Mouse (Mus musculus): ENCODE measurements around the gene Tmod3. TPM values are rescaled to one million over a fixed set of nuclear protein-coding genes. Genes with fewer than 3 reads are reported as not detected.

The Tmod3 gene
- polyA plus RNA-seq, 2 experiments, result 48.8 to 120 TPM

GRCm38 (mm10) chr9:75597596-75597995, 38.1 kb upstream of the Tmod3 start:
- H3K9ac ChIP-seq (ENCODE audit: low read depth, low read length, severe bottlenecking), result no peak overlapping the region
- H3K36me3 ChIP-seq (ENCODE audit: control insufficient read depth, insufficient read depth, low read length), result peaks cover 6% of the 10 kb centered on the region; the same call in 1 of the 2 replicates
- WGBS, result 88% methylated on average over 4 of the region's 4 CpGs
- TF ChIP-seq POLR2A (IDR thresholded peaks at IDR 0.05; ENCODE audit: borderline replicate concordance, extremely low read depth, insufficient read depth, insufficient read length), result no peak
- 0 out of 2 replicates have a peak, but pooled peaks cover 11% of the 10 kb centered on the region for H3K4me1 ChIP-seq (ENCODE audit: control insufficient read depth, insufficient read depth, low read length)
- ATAC-seq (ENCODE audit: low FRiP score, low read depth), result no peak
- H3K4me3 ChIP-seq (replicated peaks; ENCODE audit: low read length), result no peak overlapping the region
- H3K27me3 ChIP-seq (ENCODE audit: control insufficient read depth, insufficient read depth, low read length), result no peaks in the 10 kb centered on the region
- no peak for DNase-seq (ENCODE audit: low spot score)
- H3K4me2 ChIP-seq (replicated peaks; ENCODE audit: low read depth, low read length, severe bottlenecking), result no peak overlapping the region
- H3K27ac ChIP-seq (replicated peaks; ENCODE audit: low read depth, low read length), result no peak overlapping the region
- no peaks in the 10 kb centered on the region for H3K9me3 ChIP-seq (ENCODE audit: control insufficient read depth, low read length)

DNA sequence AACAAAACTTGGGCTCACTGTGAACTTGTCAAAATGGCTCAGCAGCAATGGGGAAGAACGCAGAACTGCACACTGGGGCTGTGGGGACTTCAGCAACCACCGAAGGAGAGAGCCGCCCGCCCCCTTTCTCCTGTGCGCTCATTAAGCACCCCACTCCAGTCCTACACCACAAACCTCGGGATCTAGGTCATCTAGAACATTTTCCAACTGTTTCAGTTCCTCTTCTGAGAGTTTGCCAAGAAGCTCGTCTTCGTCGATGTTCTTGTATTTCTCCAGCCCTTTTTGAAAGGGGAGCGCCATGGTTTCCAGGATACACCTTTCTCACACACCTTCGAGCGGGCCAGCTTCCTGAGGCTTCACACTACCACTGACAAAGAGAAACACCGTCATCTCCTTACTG, 37.6 kb upstream of the Tmod3 start:
- no peak for TF ChIP-seq POLR2A (IDR thresholded peaks at IDR 0.05; ENCODE audit: borderline replicate concordance, extremely low read depth, insufficient read depth, insufficient read length)
- no peak overlapping the region for H3K27ac ChIP-seq (replicated peaks; ENCODE audit: low read depth, low read length)
- H3K9ac ChIP-seq (ENCODE audit: low read depth, low read length, severe bottlenecking), result no peak overlapping the region
- no peaks in the 10 kb centered on the region for H3K27me3 ChIP-seq (ENCODE audit: control insufficient read depth, insufficient read depth, low read length)
- 90% methylated on average over 13 of the region's 13 CpGs for WGBS
- ATAC-seq (ENCODE audit: low FRiP score, low read depth), result no peak
- H3K9me3 ChIP-seq (ENCODE audit: control insufficient read depth, low read length), result no peaks in the 10 kb centered on the region
- H3K36me3 ChIP-seq (ENCODE audit: control insufficient read depth, insufficient read depth, low read length), result peaks cover 9% of the 10 kb centered on the region; the same call in 1 of the 2 replicates
- no peak for DNase-seq (ENCODE audit: low spot score)
- no peak overlapping the region for H3K4me3 ChIP-seq (replicated peaks; ENCODE audit: low read length)
- 0 out of 2 replicates have a peak, but pooled peaks cover 11% of the 10 kb centered on the region for H3K4me1 ChIP-seq (ENCODE audit: control insufficient read depth, insufficient read depth, low read length)
- no peak overlapping the region for H3K4me2 ChIP-seq (replicated peaks; ENCODE audit: low read depth, low read length, severe bottlenecking)

- Histone ChIP-seq H3K9ac (ENCODE audit: low read depth, low read length, severe bottlenecking) (no peak overlapping the region), H3K9me3 (ENCODE audit: control insufficient read depth, low read length) (no peaks in the 10 kb centered on the region), H3K36me3 (ENCODE audit: control insufficient read depth, insufficient read depth, low read length) (peaks cover 14% of the 10 kb centered on the region; the same call in 1 of the 2 replicates), H3K27ac (replicated peaks; ENCODE audit: low read depth, low read length) (no peak overlapping the region), H3K4me1 (ENCODE audit: control insufficient read depth, insufficient read depth, low read length) (no peaks in the 10 kb centered on the region), H3K4me2 (replicated peaks; ENCODE audit: low read depth, low read length, severe bottlenecking) (no peak overlapping the region), H3K4me3 (replicated peaks; ENCODE audit: low read length) (no peak overlapping the region), H3K27me3 (ENCODE audit: control insufficient read depth, insufficient read depth, low read length) (no peaks in the 10 kb centered on the region)
- 86% methylated on average over 5 of the region's 5 CpGs for WGBS
- DNase-seq (ENCODE audit: low spot score) (no peak), ATAC-seq (ENCODE audit: low FRiP score, low read depth) (no peak)
- TF ChIP-seq POLR2A (IDR thresholded peaks at IDR 0.05; ENCODE audit: borderline replicate concordance, extremely low read depth, insufficient read depth, insufficient read length), result no peak
Measured at GRCm38 (mm10) chr9:75593481-75593880, 34.0 kb upstream of the Tmod3 start.

GRCm38 (mm10) chr9:75589850-75590790, 30.7 kb upstream of the Tmod3 start:
- Histone ChIP-seq H3K9me3 (ENCODE audit: control insufficient read depth, low read length) (no peaks in the 10 kb centered on the region), H3K27me3 (ENCODE audit: control insufficient read depth, insufficient read depth, low read length) (no peaks in the 10 kb centered on the region), H3K4me1 (ENCODE audit: control insufficient read depth, insufficient read depth, low read length) (no peaks in the 10 kb centered on the region), H3K9ac (ENCODE audit: low read depth, low read length, severe bottlenecking) (no peak overlapping the region), H3K4me2 (replicated peaks; ENCODE audit: low read depth, low read length, severe bottlenecking) (no peak overlapping the region), H3K27ac (replicated peaks; ENCODE audit: low read depth, low read length) (no peak overlapping the region), H3K4me3 (replicated peaks; ENCODE audit: low read length) (no peak overlapping the region), H3K36me3 (ENCODE audit: control insufficient read depth, insufficient read depth, low read length) (peaks cover 22% of the 10 kb centered on the region)
- no peak for TF ChIP-seq POLR2A (IDR thresholded peaks at IDR 0.05; ENCODE audit: borderline replicate concordance, extremely low read depth, insufficient read depth, insufficient read length)
- no peak for ATAC-seq (ENCODE audit: low FRiP score, low read depth)
- 86% methylated on average over 15 of the region's 15 CpGs for WGBS
- no peak for DNase-seq (ENCODE audit: low spot score)

DNA sequence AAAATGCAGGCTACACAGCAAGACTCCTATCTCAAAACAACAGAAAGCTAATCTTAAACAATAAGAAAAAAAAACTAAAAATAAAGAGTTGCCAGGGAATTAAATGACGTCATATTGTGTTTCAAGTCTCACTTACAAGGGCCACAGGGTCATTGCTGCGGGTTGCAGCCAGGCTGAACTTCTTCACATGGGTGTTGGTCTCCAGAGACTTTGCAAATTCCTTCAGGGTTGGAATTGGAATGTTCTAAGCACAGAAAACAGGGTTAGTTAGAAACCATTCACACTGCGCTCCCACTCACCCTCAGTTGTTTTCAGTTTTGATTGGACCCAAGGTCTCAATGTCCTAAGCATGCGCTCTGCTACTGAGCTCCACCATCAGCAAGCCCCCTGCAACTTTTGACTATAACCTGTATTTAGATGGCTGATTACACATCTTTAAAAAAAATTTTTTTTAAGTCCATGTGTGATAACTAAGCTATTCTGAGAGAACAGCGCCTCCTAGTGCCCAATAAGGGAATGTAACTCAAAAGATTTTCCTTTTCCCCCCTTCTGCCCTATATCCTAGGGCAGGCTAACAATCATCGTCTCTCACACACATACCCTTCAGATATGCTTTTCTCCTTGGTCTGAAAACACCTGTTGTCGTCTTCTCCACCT, 22.4 kb upstream of the Tmod3 start:
- Histone ChIP-seq H3K4me2 (replicated peaks; ENCODE audit: low read depth, low read length, severe bottlenecking) (no peak overlapping the region), H3K9ac (ENCODE audit: low read depth, low read length, severe bottlenecking) (no peak overlapping the region), H3K27me3 (ENCODE audit: control insufficient read depth, insufficient read depth, low read length) (no peaks in the 10 kb centered on the region), H3K27ac (replicated peaks; ENCODE audit: low read depth, low read length) (no peak overlapping the region), H3K4me1 (ENCODE audit: control insufficient read depth, insufficient read depth, low read length) (no peaks in the 10 kb centered on the region), H3K4me3 (replicated peaks; ENCODE audit: low read length) (no peak overlapping the region), H3K36me3 (ENCODE audit: control insufficient read depth, insufficient read depth, low read length) (peaks cover 9% of the 10 kb centered on the region; the same call in 1 of the 2 replicates), H3K9me3 (ENCODE audit: control insufficient read depth, low read length) (no peaks in the 10 kb centered on the region)
- no peak for TF ChIP-seq POLR2A (IDR thresholded peaks at IDR 0.05; ENCODE audit: borderline replicate concordance, extremely low read depth, insufficient read depth, insufficient read length)
- whole genome bisulfite sequencing, result 53% methylated on average over 7 of the region's 7 CpGs
- ATAC-seq (ENCODE audit: low FRiP score, low read depth) (no peak), DNase-seq (ENCODE audit: low spot score) (peak; percentile 68)

All from limb, embryonic 14.5 days (tissue).